Mouse (Mus musculus) stomach, embryonic 16.5 days (tissue): ENCODE measurements around the gene Mgea5. TPM values are rescaled to one million over a fixed set of nuclear protein-coding genes. Genes with fewer than 3 reads are reported as not detected.

ENCODE experiments used
- ATAC-seq: fragments of 200-750 bp; cut with Nextera tagmentation; 2 replicates; pipeline ENCODE4 v1.8.0; 2017; ENCODE audit warnings: moderate number of reproducible peaks, moderate TSS enrichment; ENCODE audit not compliant: insufficient read depth, low FRiP score
- H3K27ac ChIP-seq: fragments of 300-500 bp; sonication (generic); 2 replicates; pipeline ENCODE4 v1.5.1; 2014; ENCODE audit warnings: low read length
- H3K27me3 ChIP-seq: fragments of 300-500 bp; sonication (generic); 2 replicates; pipeline ENCODE4 v1.6.1; 2014; ENCODE audit warnings: low read length, control low read depth, mixed read lengths; ENCODE audit not compliant: control insufficient read depth, insufficient read depth
- H3K36me3 ChIP-seq: fragments of 300-500 bp; sonication (generic); 2 replicates; pipeline ENCODE4 v1.6.1; 2014; ENCODE audit warnings: low read length; ENCODE audit not compliant: control insufficient read depth, insufficient read depth
- H3K4me1 ChIP-seq: fragments of 300-500 bp; sonication (generic); 2 replicates; pipeline ENCODE4 v1.6.1; 2014; ENCODE audit warnings: low read length, control low read depth, mixed read lengths; ENCODE audit not compliant: control insufficient read depth, insufficient read depth
- H3K4me2 ChIP-seq: fragments of 300-500 bp; sonication (generic); 2 replicates; pipeline ENCODE4 v1.6.1; 2014; ENCODE audit warnings: low read depth, low read length, mixed read lengths
- H3K4me3 ChIP-seq: fragments of 300-500 bp; sonication (generic); replicated peaks from 2 replicates; pipeline ENCODE4 v1.5.1; 2014; ENCODE audit warnings: mild to moderate bottlenecking, low read length
- H3K9ac ChIP-seq: fragments of 300-500 bp; sonication (generic); 2 replicates; pipeline ENCODE4 v1.6.1; 2014; ENCODE audit warnings: low read length
- H3K9me3 ChIP-seq: fragments of 300-500 bp; sonication (generic); replicated peaks from 2 replicates; pipeline ENCODE4 v1.6.1; 2016; ENCODE audit warnings: low read length, control low read depth; ENCODE audit not compliant: control insufficient read depth
- whole genome bisulfite sequencing: fragments of 180-500 bp; shearing (Covaris S2); extraction: QIAGEN DNeasy Blood & Tissue Kit; methylation state at CpG from one replicate; pipeline ENCODE4 v1.1.7; 2014; 5-methylcytosine and 5-hydroxymethylcytosine counted together
- polyA plus RNA-seq: library from polyadenylated mRNA; unstranded; fragments of >200 nt; fragmentation: Nextera tagmentation; extraction: Ambion mirVana; gene quantifications from 2 replicates; pipeline ENCODE4 v1.2.1, GENCODE M21; 2015

The Mgea5 gene
- polyA plus RNA-seq, 1 experiment from 2014 or later: 40.5 TPM

DNA sequence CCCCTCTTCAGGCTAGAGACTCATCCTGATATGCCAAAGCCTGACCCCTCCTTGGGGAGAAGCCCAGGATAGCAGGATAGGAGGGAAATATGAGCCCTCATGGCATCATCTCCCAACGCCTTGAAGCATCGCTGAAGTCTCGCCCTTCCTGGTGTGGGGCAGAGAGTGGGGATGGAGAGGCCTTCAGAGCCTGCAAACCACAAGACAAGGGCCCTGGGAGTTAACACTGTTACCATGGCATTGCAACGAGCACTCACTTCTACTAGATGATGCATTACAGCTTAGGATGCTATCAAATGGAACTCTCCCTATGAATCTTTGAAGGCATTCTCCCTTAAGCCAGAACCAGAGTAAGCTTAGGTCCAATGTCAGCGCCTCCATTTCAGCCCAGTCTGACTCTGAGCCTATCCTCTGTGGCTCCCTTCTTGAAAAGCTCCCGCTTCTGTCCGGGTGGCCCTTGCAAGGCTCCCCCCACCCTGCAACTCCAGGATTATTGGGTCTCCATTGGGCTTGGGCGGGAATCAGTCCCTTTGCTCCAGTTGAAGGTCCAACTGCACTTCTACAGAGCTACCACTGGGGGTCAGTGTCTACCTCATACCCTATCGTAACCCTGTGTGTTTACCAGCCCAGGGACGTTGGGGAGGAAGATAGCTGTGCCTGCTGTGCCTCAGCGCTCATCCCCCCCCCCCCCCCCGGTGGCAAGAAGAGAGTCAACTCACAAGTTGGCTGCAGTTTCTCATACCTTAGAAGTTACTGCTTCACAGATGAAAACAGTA is 21.1 kb upstream of the Mgea5 start:
- Histone ChIP-seq H3K9ac (no peak overlapping the region), H3K27me3 (no peaks in the 10 kb centered on the region), H3K4me1 (no peaks in the 10 kb centered on the region), H3K36me3 (no peaks in the 10 kb centered on the region), H3K4me2 (no peak overlapping the region), H3K4me3 (no peak overlapping the region), H3K27ac (no peak overlapping the region), H3K9me3 (no peaks in the 10 kb centered on the region)
- WGBS: 29% methylated on average over 11 of the region's 12 CpGs
- no peak for ATAC-seq

DNA sequence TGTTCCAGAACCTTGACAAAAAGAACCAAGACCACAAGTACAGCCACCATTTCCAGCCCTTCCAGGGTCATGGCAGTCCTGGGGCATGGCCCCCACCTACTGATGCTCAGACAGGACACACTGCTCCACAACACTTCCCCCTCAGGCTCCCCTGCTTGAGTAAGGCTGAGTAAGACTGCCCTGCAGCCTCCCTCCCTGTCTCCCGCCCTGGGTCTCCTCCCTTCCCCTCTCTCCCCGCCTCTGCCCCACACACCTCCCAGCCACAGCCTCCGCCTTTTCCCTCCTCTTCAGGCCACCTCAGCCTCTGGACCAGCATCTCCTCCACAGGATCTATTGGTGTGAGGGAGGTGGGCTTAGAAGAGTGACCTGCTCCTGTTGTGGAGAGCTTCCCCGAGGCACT is 19.8 kb upstream of the Mgea5 start:
- Histone ChIP-seq H3K36me3 (no peaks in the 10 kb centered on the region), H3K4me2 (no peak overlapping the region), H3K4me1 (no peaks in the 10 kb centered on the region), H3K4me3 (no peak overlapping the region), H3K27ac (no peak overlapping the region), H3K9me3 (no peaks in the 10 kb centered on the region), H3K27me3 (no peaks in the 10 kb centered on the region), H3K9ac (no peak overlapping the region)
- no peak for ATAC-seq
- 17% methylated on average over 4 of the region's 4 CpGs for WGBS

DNA sequence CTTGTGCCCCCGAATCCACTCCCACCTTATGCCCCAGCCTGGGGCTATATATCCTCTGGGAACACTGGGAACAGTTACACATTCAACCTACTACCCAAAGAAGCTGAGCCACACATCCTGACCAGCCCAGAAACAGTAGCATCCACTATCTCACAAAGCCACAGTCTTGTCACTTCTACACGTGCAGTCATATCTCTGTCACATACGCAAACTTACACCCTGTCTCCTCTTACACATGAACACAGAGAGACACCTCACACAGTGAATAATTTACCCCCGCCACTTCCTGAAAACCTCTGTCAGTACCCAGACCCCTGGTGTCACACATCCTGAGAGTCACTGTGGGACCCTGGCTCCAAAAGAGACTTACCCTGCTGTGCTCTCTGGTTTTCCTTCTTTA is 19.1 kb upstream of the Mgea5 start:
- ATAC-seq: no peak
- Histone ChIP-seq H3K9ac (no peak overlapping the region), H3K4me3 (no peak overlapping the region), H3K4me1 (no peaks in the 10 kb centered on the region), H3K27me3 (no peaks in the 10 kb centered on the region), H3K36me3 (no peaks in the 10 kb centered on the region), H3K9me3 (no peaks in the 10 kb centered on the region), H3K27ac (no peak overlapping the region), H3K4me2 (no peak overlapping the region)
- WGBS: 64% methylated on average over 4 of the region's 4 CpGs

DNA sequence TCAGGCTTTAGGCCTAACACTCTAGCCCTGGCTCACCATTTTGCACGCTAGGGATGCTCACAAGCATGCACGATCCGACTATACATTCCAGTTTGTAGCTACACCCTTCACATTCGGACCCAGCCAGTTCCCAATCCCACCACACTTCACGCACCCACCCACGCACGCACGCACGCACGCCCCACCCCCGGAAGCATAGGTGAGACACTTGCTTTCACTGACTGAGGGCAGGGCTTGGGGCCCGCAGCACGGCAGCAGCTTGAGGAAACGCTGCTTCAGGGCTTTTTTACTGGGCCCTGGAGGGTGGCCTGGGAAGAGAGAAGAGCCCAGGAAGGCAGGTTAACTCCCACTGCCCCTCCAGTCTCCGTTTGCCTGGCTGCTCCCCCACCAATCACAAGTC is 13.2 kb upstream of the Mgea5 start:
- H3K4me2 ChIP-seq: no peak overlapping the region
- no peak overlapping the region for H3K4me3 ChIP-seq
- no peaks in the 10 kb centered on the region for H3K36me3 ChIP-seq
- 71% methylated on average over 15 of the region's 15 CpGs for WGBS
- ATAC-seq: no peak
- H3K9ac ChIP-seq: no peak overlapping the region
- H3K4me1 ChIP-seq: 0 out of 2 replicates have a peak, but pooled peaks cover 5% of the 10 kb centered on the region
- H3K27me3 ChIP-seq: no peaks in the 10 kb centered on the region
- no peak overlapping the region for H3K27ac ChIP-seq
- no peaks in the 10 kb centered on the region for H3K9me3 ChIP-seq

DNA sequence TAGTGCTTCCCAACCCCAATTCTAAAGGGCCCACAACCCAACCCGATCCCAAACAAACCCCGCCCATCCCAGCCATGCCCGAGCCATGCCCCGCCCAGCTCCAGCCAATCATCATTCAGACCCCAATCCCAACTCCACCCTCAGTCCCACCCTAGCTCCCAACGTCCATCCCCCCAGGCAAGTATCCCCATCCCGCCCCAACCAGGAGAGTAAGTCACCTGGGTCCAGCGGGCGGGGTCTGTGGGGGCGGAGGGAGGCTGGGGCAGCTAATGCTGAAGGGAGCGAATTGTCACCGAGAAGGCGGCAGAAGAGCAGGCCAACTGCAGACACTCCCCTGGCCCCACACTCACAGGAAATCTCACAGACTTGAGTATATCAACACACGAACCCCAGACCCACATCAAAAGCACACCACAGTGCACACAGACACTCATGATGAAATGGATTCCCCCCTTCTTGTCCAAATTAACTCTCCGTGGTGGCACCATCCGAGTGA is 12.5 kb upstream of the Mgea5 start:
- no peaks in the 10 kb centered on the region for H3K9me3 ChIP-seq
- H3K27me3 ChIP-seq: no peaks in the 10 kb centered on the region
- peak overlapping the region; percentile 46 for H3K9ac ChIP-seq
- no peak overlapping the region for H3K27ac ChIP-seq
- peak overlapping the region; percentile 56 for H3K4me2 ChIP-seq
- WGBS: 12% methylated on average over 15 of the region's 15 CpGs
- no peaks in the 10 kb centered on the region for H3K36me3 ChIP-seq
- H3K4me3 ChIP-seq: peak overlapping the region; percentile 23
- ATAC-seq: peak; percentile 64
- H3K4me1 ChIP-seq: 0 out of 2 replicates have a peak, but pooled peaks cover 5% of the 10 kb centered on the region

DNA sequence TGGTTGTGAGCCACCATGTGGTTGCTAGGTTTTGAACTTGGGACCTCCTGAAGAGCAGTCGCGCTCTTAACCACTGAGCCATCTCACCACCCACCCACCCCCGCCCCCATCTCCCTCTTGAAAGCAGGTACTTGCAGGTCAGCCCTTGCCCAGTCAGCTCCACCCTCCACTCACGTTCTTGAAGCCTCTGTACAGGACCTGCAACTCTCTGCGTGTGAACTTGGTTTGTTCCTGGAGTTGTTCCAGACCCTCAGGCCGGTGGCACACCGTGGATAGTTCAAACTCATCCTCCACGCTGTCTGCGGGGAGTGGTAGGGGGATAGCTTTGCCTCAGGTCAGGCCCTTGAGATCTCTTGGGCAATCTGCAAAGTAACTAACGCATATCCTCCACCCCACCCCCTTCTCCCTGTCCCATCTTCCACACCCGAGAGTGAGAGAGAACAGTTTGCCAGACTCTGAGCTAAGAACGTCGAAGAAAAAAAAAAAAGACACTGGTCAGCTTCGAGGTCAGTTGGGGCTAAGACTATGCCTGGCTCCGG is 11.8 kb upstream of the Mgea5 start:
- Histone ChIP-seq H3K9ac (peak overlapping the region; percentile 46; the same call in 1 of the 2 replicates), H3K27me3 (no peaks in the 10 kb centered on the region), H3K4me2 (peak overlapping the region; percentile 56), H3K36me3 (no peaks in the 10 kb centered on the region), H3K4me1 (0 out of 2 replicates have a peak, but pooled peaks cover 5% of the 10 kb centered on the region), H3K9me3 (no peaks in the 10 kb centered on the region), H3K4me3 (no peak overlapping the region), H3K27ac (no peak overlapping the region)
- ATAC-seq: no peak
- WGBS: 25% methylated on average over 15 of the region's 15 CpGs

DNA sequence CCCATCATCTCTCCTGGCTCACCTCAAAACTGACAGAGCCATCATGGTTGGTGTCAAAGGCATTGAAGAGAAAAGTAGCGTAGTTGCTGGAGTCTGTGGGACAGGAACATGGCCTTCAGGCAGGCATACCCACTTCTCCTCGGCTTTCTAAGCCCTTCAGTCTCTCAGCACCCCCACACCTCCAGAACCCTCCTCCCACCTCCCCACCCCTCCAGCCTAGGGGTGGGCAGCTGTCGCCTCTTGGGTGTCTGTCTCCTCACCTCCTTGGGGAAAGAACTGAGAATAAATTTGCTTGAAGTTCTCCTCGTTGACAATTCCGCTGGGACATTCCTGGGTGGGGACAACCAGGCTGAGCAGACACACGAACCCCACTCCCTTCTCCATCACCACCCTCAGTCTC is 11.1 kb upstream of the Mgea5 start:
- Histone ChIP-seq H3K4me3 (no peak overlapping the region), H3K36me3 (no peaks in the 10 kb centered on the region), H3K27ac (no peak overlapping the region), H3K9ac (no peak overlapping the region), H3K27me3 (no peaks in the 10 kb centered on the region), H3K4me1 (0 out of 2 replicates have a peak, but pooled peaks cover 5% of the 10 kb centered on the region), H3K9me3 (no peaks in the 10 kb centered on the region), H3K4me2 (no peak overlapping the region)
- no peak for ATAC-seq
- WGBS: 62% methylated on average over 6 of the region's 6 CpGs

DNA sequence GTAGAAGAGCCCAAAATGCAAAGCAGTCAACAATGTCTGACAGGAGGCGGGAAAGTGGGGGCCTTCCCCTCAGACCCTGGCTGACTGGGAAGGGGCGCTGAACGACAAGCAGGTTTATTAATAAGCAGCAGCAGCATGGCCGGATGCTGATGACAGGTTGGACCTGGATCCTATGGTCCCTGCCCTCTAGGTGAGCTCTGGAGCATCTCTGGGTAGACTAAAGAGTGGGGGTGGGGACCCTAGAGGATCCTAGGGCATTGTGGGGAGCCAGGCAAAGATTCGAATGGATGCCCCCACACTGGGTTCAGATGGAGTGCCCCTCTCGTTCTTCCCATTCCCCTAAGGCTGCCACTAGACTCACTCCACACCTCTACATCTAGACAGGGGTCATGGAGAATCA is 8.8 kb upstream of the Mgea5 start:
- Histone ChIP-seq H3K27ac (no peak overlapping the region), H3K9me3 (no peaks in the 10 kb centered on the region), H3K9ac (no peak overlapping the region), H3K4me1 (0 out of 2 replicates have a peak, but pooled peaks cover 5% of the 10 kb centered on the region), H3K36me3 (no peaks in the 10 kb centered on the region), H3K27me3 (no peaks in the 10 kb centered on the region), H3K4me2 (no peak overlapping the region), H3K4me3 (no peak overlapping the region)
- 81% methylated on average over 6 of the region's 6 CpGs for whole genome bisulfite sequencing
- no peak for ATAC-seq
